Comparison of ENCODE assay signal across 20 mouse cellular contexts in the genomic region with DNA sequence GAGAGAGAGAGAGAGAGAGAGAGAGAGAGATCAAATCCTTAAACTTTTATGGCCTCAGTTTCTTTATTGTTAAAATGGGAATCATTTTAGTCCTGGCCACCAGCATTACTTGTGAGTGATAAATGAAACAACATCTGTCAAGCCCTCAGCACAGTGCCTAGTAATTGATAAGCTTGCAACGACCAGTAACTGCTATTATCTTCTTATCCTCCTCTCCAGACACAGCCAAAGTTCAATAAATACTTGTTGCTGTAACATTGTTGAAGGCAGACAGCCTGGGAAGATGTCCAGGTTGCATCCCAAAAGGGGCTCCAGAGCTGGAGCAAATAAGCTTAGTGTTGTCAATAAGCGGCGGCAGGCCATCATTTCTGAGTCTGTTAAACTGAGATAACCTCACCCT.
A peak's percentile ranks its signal among the peaks of the same experiment; 100 is the strongest.
DNase-seq lines count a peak whose midpoint lies in the region; ATAC-seq and TF ChIP-seq lines count a peak whose summit lies in the region.
"Had no signal": no experiment of that assay in that cellular context is flagged by ENCODE, and none has a peak within 500 bp of the region (broad histone marks: within the 10 kb centered on the region; RNA-seq: fewer than 3 reads in every experiment).

No protein-coding gene starts in this region.

- no peak overlapping the region for H3K27ac ChIP-seq in gastrocnemius, adult 2 months
- no peak overlapping the region for H3K27ac ChIP-seq in liver, embryonic 12.5 days
- no peak overlapping the region for H3K27ac ChIP-seq in liver, embryonic 13.5 days
- no peak overlapping the region for H3K27ac ChIP-seq in intestine, embryonic 16.5 days (ENCODE audit: low read length)
- H3K27ac ChIP-seq: forebrain, embryonic 15.5 days; heart, embryonic 13.5 days; hindbrain, embryonic 15.5 days had no signal

- ATAC-seq in liver, embryonic 12.5 days: peak; percentile 52; the same call in 1 of the 2 replicates
- ATAC-seq in liver, embryonic 13.5 days (ENCODE audit: low read depth): peak; percentile 71
- peak; percentile 48 for ATAC-seq in megakaryocyte progenitor cell, adult 5-6 weeks (replicated peaks; ENCODE audit: poor library complexity)
- ATAC-seq in intestine, embryonic 16.5 days: no peak
- ATAC-seq: forebrain, embryonic 15.5 days; Patski had no signal

- H3K9ac ChIP-seq in liver, embryonic 12.5 days: no peak overlapping the region
- H3K9ac ChIP-seq in liver, embryonic 13.5 days: no peak overlapping the region
- no peak overlapping the region for H3K9ac ChIP-seq in intestine, embryonic 16.5 days (ENCODE audit: low read depth, low read length)
- H3K9ac ChIP-seq: forebrain, embryonic 15.5 days; heart, embryonic 13.5 days; hindbrain, embryonic 15.5 days had no signal

- no peak for TF ChIP-seq CTCF in gastrocnemius, adult 2 months (IDR thresholded peaks at IDR 0.05)

- 25% methylated on average over 3 of the region's 3 CpGs for whole genome bisulfite sequencing in liver, embryonic 12.5 days (ENCODE audit: insufficient replicate concordance)
- WGBS in liver, embryonic 13.5 days (ENCODE audit: insufficient replicate concordance): 21% methylated on average over 3 of the region's 3 CpGs
- 56% methylated on average over 3 of the region's 3 CpGs for WGBS in intestine, embryonic 16.5 days

- H3K4me1 ChIP-seq in liver, embryonic 12.5 days: no peaks in the 10 kb centered on the region
- no peaks in the 10 kb centered on the region for H3K4me1 ChIP-seq in liver, embryonic 13.5 days (replicated peaks)
- no peaks in the 10 kb centered on the region for H3K4me1 ChIP-seq in intestine, embryonic 16.5 days (ENCODE audit: control insufficient read depth, insufficient read depth, low read length)
- H3K4me1 ChIP-seq: forebrain, embryonic 15.5 days; heart, embryonic 13.5 days; hindbrain, embryonic 15.5 days had no signal

- H3K4me2 ChIP-seq in liver, embryonic 12.5 days: no peak overlapping the region
- no peak overlapping the region for H3K4me2 ChIP-seq in liver, embryonic 13.5 days
- no peak overlapping the region for H3K4me2 ChIP-seq in intestine, embryonic 16.5 days (ENCODE audit: low read depth, low read length)
- H3K4me2 ChIP-seq: forebrain, embryonic 15.5 days; heart, embryonic 13.5 days; hindbrain, embryonic 15.5 days had no signal

- H3K27me3 ChIP-seq in liver, embryonic 12.5 days (replicated peaks): no peaks in the 10 kb centered on the region
- H3K27me3 ChIP-seq in liver, embryonic 13.5 days: no peaks in the 10 kb centered on the region
- no peaks in the 10 kb centered on the region for H3K27me3 ChIP-seq in intestine, embryonic 16.5 days (replicated peaks; ENCODE audit: control insufficient read depth, insufficient read depth, low read length)
- H3K27me3 ChIP-seq: forebrain, embryonic 15.5 days; heart, embryonic 13.5 days; hindbrain, embryonic 15.5 days; Patski had no signal

- intact Hi-C loops in gastrocnemius, adult 2 months (cut with DNase I): no loop called here

- H3K36me3 ChIP-seq in liver, embryonic 12.5 days: no peaks in the 10 kb centered on the region
- H3K36me3 ChIP-seq in liver, embryonic 13.5 days: no peaks in the 10 kb centered on the region
- H3K36me3 ChIP-seq in intestine, embryonic 16.5 days (ENCODE audit: control insufficient read depth, insufficient read depth, low read length): no peaks in the 10 kb centered on the region
- H3K36me3 ChIP-seq: forebrain, embryonic 15.5 days; heart, embryonic 13.5 days; hindbrain, embryonic 15.5 days had no signal

- no peaks in the 10 kb centered on the region for H3K9me3 ChIP-seq in liver, embryonic 12.5 days (replicated peaks)
- no peaks in the 10 kb centered on the region for H3K9me3 ChIP-seq in liver, embryonic 13.5 days (replicated peaks)
- H3K9me3 ChIP-seq in intestine, embryonic 16.5 days (ENCODE audit: control insufficient read depth, low read length): no peaks in the 10 kb centered on the region
- H3K9me3 ChIP-seq: forebrain, embryonic 15.5 days; heart, embryonic 13.5 days; hindbrain, embryonic 15.5 days had no signal

- H3K4me3 ChIP-seq in gastrocnemius, adult 2 months: no peak overlapping the region
- no peak overlapping the region for H3K4me3 ChIP-seq in liver, embryonic 12.5 days
- H3K4me3 ChIP-seq in liver, embryonic 13.5 days (replicated peaks): no peak overlapping the region
- H3K4me3 ChIP-seq in intestine, embryonic 16.5 days (ENCODE audit: low read length): no peak overlapping the region
- H3K4me3 ChIP-seq: forebrain, embryonic 15.5 days; heart, embryonic 13.5 days; hindbrain, embryonic 15.5 days had no signal

- DNase-seq in gastrocnemius, postnatal 10 days: peak; percentile 4
- no peak for DNase-seq in gastrocnemius, adult 2 months
- DNase-seq in liver: no peak
- DNase-seq in liver, embryonic 13.5 days: no peak
- no peak for DNase-seq in T-cell, adult 2 months (ENCODE audit: low spot score)
- DNase-seq: adrenal gland, adult 8-10 months; adrenal gland, postnatal 36 days; cerebellum, adult 18-20 months; cerebellum, adult 9-11 months; cerebellum, postnatal 36 days; gastrocnemius, postnatal 36 days; heart, adult 11 months; heart, postnatal 36 days had no signal
